Mouse (Mus musculus) C2C12 (cell line): ENCODE results near the gene Scd4. TPM values are rescaled to one million over a fixed set of nuclear protein-coding genes. Genes with fewer than 3 reads are reported as not detected.

Experiments used
- H3K27me3 ChIP-seq: one replicate; pipeline ENCODE4 v1.6.1; 2011; ENCODE audit not compliant: control insufficient read depth, insufficient read depth, insufficient read length
- H3K36me3 ChIP-seq: one replicate; pipeline ENCODE4 v1.6.1; 2011; ENCODE audit not compliant: control insufficient read depth, insufficient read depth
- H3K4me3 ChIP-seq: one replicate; pipeline ENCODE4 v1.5.1; 2011; ENCODE audit warnings: mild to moderate bottlenecking, control low read depth; ENCODE audit not compliant: poor library complexity, insufficient read depth, severe bottlenecking
- H3K79me2 ChIP-seq: one replicate; pipeline ENCODE4 v1.6.1; 2011; ENCODE audit not compliant: control insufficient read depth, insufficient read depth
- H3K79me3 ChIP-seq: one replicate; pipeline ENCODE4 v1.6.1; 2011; ENCODE audit warnings: low read depth, control low read depth
- H3ac ChIP-seq: one replicate; pipeline ENCODE3; 2011; ENCODE audit warnings: low read depth; ENCODE audit not compliant: control insufficient read depth, insufficient read length
- CEBPB ChIP-seq: IDR thresholded peaks from one replicate; pipeline ENCODE4 v1.6.1; 2011; ENCODE audit warnings: low read depth, mild to moderate bottlenecking, control low read depth, moderate library complexity
- CTCF ChIP-seq: IDR thresholded peaks from one replicate; pipeline ENCODE4 v1.5.1; 2011; ENCODE audit not compliant: control insufficient read depth, insufficient read depth, insufficient read length
- FOSL1 ChIP-seq: IDR thresholded peaks from one replicate; pipeline ENCODE4 v1.8.0; 2011; ENCODE audit warnings: mild to moderate bottlenecking, low read length; ENCODE audit not compliant: poor library complexity, insufficient read depth, severe bottlenecking
- MAX ChIP-seq: IDR thresholded peaks from one replicate; pipeline ENCODE4 v1.6.1; 2011; ENCODE audit warnings: mild to moderate bottlenecking, control low read depth
- MYOD1 ChIP-seq: IDR thresholded peaks from one replicate; pipeline ENCODE4 v1.6.1; 2011; ENCODE audit warnings: low read depth; ENCODE audit not compliant: control insufficient read depth, insufficient read length
- MYOG ChIP-seq: IDR thresholded peaks from one replicate; pipeline ENCODE4 v1.6.1; 2011; ENCODE audit not compliant: control insufficient read depth, insufficient read length; ENCODE audit errors: extremely low read depth
- USF1 ChIP-seq: IDR thresholded peaks from one replicate; pipeline ENCODE4 v1.6.1; 2011; ENCODE audit warnings: low read depth, mild to moderate bottlenecking, control low read depth, moderate library complexity
- polyA plus RNA-seq: library from polyadenylated mRNA; unstranded; fragments of >200 nt; fragmentation: generic; extraction: Trizol; gene quantifications from one replicate; pipeline ENCODE4 v1.2.1, GENCODE M21; 2012; ENCODE audit warnings: missing spikeins

Gene Scd4
- polyA plus RNA-seq, 1 experiment, result 0.05 TPM

DNA sequence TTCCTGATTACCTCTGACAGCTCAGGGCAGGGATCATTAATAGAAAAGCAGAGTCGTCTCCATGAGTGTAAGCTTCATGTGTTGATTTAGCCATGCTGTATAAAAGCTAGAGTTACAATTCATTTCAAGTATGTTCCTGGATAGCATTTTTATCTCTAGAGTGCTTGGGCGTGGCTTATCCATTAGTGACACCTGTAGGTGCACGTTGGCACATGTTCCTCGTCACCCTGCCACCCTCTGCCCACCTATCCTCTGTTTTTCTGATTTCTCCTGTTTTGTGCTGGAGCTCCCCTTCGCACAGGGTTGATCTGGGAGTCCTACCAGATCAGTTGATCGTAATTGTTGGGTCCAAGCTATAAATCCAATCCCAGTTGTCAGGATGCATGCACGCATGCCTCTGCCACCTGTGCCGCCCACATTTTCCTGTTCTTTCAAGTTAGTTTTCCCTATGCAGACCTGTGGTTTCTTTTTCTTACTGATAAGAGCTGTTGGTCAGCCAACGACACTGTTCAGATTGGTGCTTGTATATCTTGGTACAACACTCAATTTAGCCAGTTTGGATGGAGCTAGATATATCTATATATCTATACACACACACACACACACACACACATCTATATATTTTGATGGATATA lies 31.1 kb upstream of the Scd4 start:
- H3K4me3 ChIP-seq, result no peak overlapping the region
- H3K27me3 ChIP-seq, result no peaks in the 10 kb centered on the region
- H3ac ChIP-seq, result no peak overlapping the region
- no peak for TF ChIP-seq USF1
- TF ChIP-seq MYOD1, result no peak
- TF ChIP-seq MYOG, result no peak
- TF ChIP-seq MAX, result no peak
- no peak for TF ChIP-seq CEBPB
- no peak for TF ChIP-seq CTCF
- TF ChIP-seq FOSL1, result no peak
- H3K36me3 ChIP-seq, result peaks cover 98% of the 10 kb centered on the region
- H3K79me2 ChIP-seq, result peaks cover 97% of the 10 kb centered on the region
- peaks cover 71% of the 10 kb centered on the region for H3K79me3 ChIP-seq

DNA sequence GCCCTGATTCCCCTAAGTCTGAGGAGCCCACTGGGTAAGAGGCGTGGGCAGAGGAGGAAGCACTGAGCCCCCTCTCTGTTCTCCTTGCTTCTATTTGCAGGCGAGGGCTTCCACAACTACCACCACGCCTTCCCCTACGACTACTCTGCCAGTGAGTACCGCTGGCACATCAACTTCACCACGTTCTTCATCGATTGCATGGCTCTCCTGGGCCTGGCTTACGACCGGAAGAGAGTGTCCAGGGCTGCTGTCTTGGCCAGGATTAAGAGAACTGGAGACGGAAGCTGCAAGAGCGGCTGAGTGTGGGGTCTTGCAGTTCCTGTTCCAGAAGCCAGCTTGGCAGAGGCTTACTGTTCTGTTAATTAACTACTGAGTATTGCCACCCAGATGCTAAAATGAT lies 30.0 kb upstream of the Scd4 start:
- Histone ChIP-seq H3K79me2 (peaks cover 97% of the 10 kb centered on the region), H3K36me3 (peaks cover 98% of the 10 kb centered on the region), H3K27me3 (no peaks in the 10 kb centered on the region), H3ac (no peak overlapping the region), H3K79me3 (peaks cover 64% of the 10 kb centered on the region), H3K4me3 (no peak overlapping the region)
- no peak for TF ChIP-seq USF1
- TF ChIP-seq MAX, result no peak
- no peak for TF ChIP-seq CEBPB
- no peak for TF ChIP-seq CTCF
- TF ChIP-seq FOSL1, result no peak
- no peak for TF ChIP-seq MYOD1
- TF ChIP-seq MYOG, result no peak

GRCm38 (mm10) chr19:44303502-44303901 lies 29.4 kb upstream of the Scd4 start:
- no peak overlapping the region for H3K4me3 ChIP-seq
- peaks cover 58% of the 10 kb centered on the region for H3K79me3 ChIP-seq
- H3ac ChIP-seq, result no peak overlapping the region
- TF ChIP-seq CEBPB (no peak), CTCF (no peak), USF1 (no peak), MYOG (no peak), MAX (no peak), MYOD1 (no peak), FOSL1 (no peak)
- H3K36me3 ChIP-seq, result peaks cover 96% of the 10 kb centered on the region
- no peaks in the 10 kb centered on the region for H3K27me3 ChIP-seq
- peaks cover 93% of the 10 kb centered on the region for H3K79me2 ChIP-seq

DNA sequence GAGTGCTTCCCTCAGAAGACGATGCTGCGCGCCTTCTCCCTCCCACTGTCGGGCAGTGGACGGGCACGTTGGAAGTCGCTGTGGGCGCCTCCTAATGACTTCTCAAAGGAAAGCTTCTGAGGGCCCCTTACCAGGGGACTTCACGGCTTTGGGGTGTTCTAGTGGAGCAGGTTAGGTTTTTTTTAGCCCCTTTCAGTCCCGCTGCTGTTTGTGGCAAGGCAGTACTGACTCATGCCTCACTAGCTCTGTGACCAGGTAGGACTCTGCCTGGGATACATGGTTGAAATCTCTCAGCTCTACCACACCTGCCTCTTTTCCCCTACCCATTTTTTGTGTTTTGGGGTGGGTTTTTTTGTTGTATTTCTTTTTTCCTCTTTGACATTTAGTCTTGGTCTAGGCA lies 28.5 kb upstream of the Scd4 start:
- Histone ChIP-seq H3K36me3 (peaks cover 96% of the 10 kb centered on the region), H3K79me2 (peaks cover 83% of the 10 kb centered on the region), H3K4me3 (no peak overlapping the region), H3K79me3 (peaks cover 50% of the 10 kb centered on the region), H3K27me3 (no peaks in the 10 kb centered on the region), H3ac (no peak overlapping the region)
- no peak for TF ChIP-seq USF1
- no peak for TF ChIP-seq CTCF
- no peak for TF ChIP-seq MYOG
- TF ChIP-seq MYOD1, result no peak
- TF ChIP-seq MAX, result no peak
- TF ChIP-seq CEBPB, result no peak
- TF ChIP-seq FOSL1, result no peak

GRCm38 (mm10) chr19:44304851-44305510 lies 27.9 kb upstream of the Scd4 start:
- peaks cover 78% of the 10 kb centered on the region for H3K79me2 ChIP-seq
- no peaks in the 10 kb centered on the region for H3K27me3 ChIP-seq
- TF ChIP-seq CEBPB (no peak), USF1 (no peak), MAX (no peak), FOSL1 (no peak), MYOG (no peak), CTCF (no peak)
- peaks cover 93% of the 10 kb centered on the region for H3K36me3 ChIP-seq
- H3K4me3 ChIP-seq, result no peak overlapping the region
- H3ac ChIP-seq, result no peak overlapping the region
- peaks cover 47% of the 10 kb centered on the region for H3K79me3 ChIP-seq
